Mouse (Mus musculus): ENCODE results near the gene Itgb3bp.

DNA sequence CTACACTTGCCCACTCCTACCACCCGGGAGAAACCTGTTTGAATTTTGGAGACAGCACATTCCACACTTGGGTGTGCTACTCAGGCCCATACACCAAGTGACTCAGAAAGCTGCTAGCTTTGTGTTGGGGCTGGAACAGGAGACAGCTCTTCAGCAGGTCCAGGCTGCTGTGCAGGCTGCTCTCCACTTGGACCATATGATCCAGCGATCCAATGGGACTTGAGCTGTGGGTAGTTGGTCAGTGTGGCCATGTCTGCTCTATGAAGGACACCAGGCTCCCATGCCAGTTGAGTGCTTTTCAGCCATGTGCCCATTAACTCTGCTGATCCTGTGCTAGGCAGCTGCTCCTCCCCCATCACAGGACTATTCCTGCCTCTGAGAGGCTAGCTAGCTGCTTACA lies 24.3 kb upstream of the Itgb3bp start:
- TF ChIP-seq CTCF (IDR thresholded peaks at IDR 0.05; ENCODE audit: insufficient read depth, low read length) (no peak), POLR2A (IDR thresholded peaks at IDR 0.05; ENCODE audit: borderline replicate concordance, extremely low read depth, low read depth, low read length) (no peak)

All from lung, adult 2 months (tissue).